Mouse (Mus musculus) hindbrain, embryonic 13.5 days (tissue): ENCODE measurements around the gene Ccdc183. TPM values are rescaled to one million over a fixed set of nuclear protein-coding genes. Genes with fewer than 3 reads are reported as not detected.

ENCODE experiments used
- ATAC-seq: fragments of 200-750 bp; cut with Nextera tagmentation; 2 replicates; pipeline ENCODE4 v1.8.0; 2017; ENCODE audit warnings: moderate TSS enrichment; ENCODE audit not compliant: low FRiP score
- H3K27ac ChIP-seq: fragments of 300-500 bp; sonication (generic); 2 replicates; pipeline ENCODE4 v1.5.1; 2015; ENCODE audit warnings: inconsistent platforms, mild to moderate bottlenecking, moderate library complexity
- H3K27me3 ChIP-seq: fragments of 300-500 bp; sonication (generic); 2 replicates; pipeline ENCODE4 v1.6.1; 2015; ENCODE audit warnings: mild to moderate bottlenecking, inconsistent platforms
- H3K36me3 ChIP-seq: fragments of 300-500 bp; sonication (generic); 2 replicates; pipeline ENCODE4 v1.6.1; 2015; ENCODE audit warnings: mild to moderate bottlenecking, inconsistent platforms
- H3K4me1 ChIP-seq: fragments of 300-500 bp; sonication (generic); replicated peaks from 2 replicates; pipeline ENCODE4 v1.6.1; 2015; ENCODE audit warnings: inconsistent platforms
- H3K4me2 ChIP-seq: fragments of 300-500 bp; sonication (generic); 2 replicates; pipeline ENCODE4 v1.6.1; 2015; ENCODE audit warnings: inconsistent platforms, mild to moderate bottlenecking, moderate library complexity
- H3K4me3 ChIP-seq: fragments of 300-500 bp; sonication (generic); 2 replicates; pipeline ENCODE4 v1.5.1; 2015; ENCODE audit warnings: mild to moderate bottlenecking, inconsistent platforms
- H3K9ac ChIP-seq: fragments of 300-500 bp; sonication (generic); 2 replicates; pipeline ENCODE4 v1.6.1; 2015; ENCODE audit warnings: mild to moderate bottlenecking, inconsistent platforms
- H3K9me3 ChIP-seq: fragments of 300-500 bp; sonication (generic); 2 replicates; pipeline ENCODE4 v1.6.1; 2016; ENCODE audit warnings: inconsistent platforms
- whole genome bisulfite sequencing: fragments of 180-500 bp; shearing (Covaris S2); methylation state at CpG from one replicate; pipeline ENCODE4 v1.1.7; 2015; 5-methylcytosine and 5-hydroxymethylcytosine counted together
- polyA plus RNA-seq: library from polyadenylated mRNA; unstranded; fragments of >200 nt; fragmentation: Nextera tagmentation; extraction: Ambion mirVana; gene quantifications from 2 replicates; pipeline ENCODE4 v1.2.1, GENCODE M21; 2015

The Ccdc183 gene
- polyA plus RNA-seq, 1 experiment from 2014 or later = 0.21 TPM

- Histone ChIP-seq H3K4me2 (no peak overlapping the region), H3K4me1 (no peaks in the 10 kb centered on the region), H3K27me3 (no peaks in the 10 kb centered on the region), H3K36me3 (no peaks in the 10 kb centered on the region), H3K4me3 (no peak overlapping the region), H3K9me3 (no peaks in the 10 kb centered on the region), H3K27ac (no peak overlapping the region), H3K9ac (no peak overlapping the region)
- 90% methylated on average over 3 of the region's 3 CpGs for WGBS
- no peak for ATAC-seq
Measured at GRCm38 (mm10) chr2:25633616-25634015, 16.1 kb upstream of the Ccdc183 start.

- H3K4me2 ChIP-seq = no peak overlapping the region
- no peak overlapping the region for H3K4me3 ChIP-seq
- no peaks in the 10 kb centered on the region for H3K36me3 ChIP-seq
- no peaks in the 10 kb centered on the region for H3K9me3 ChIP-seq
- H3K27ac ChIP-seq = no peak overlapping the region
- no peak for ATAC-seq
- no peaks in the 10 kb centered on the region for H3K4me1 ChIP-seq
- H3K27me3 ChIP-seq = 0 out of 2 replicates have a peak, but pooled peaks cover under 1% of the 10 kb centered on the region
- 35% methylated on average over 4 of the region's 4 CpGs for WGBS
- H3K9ac ChIP-seq = no peak overlapping the region
Measured at GRCm38 (mm10) chr2:25628738-25629137, 11.3 kb upstream of the Ccdc183 start.

- Histone ChIP-seq H3K4me2 (no peak within 1 kb of the TSS), H3K27me3 (0 out of 2 replicates have a peak, but pooled peaks cover 7% of the 10 kb centered on the region), H3K9me3 (no peaks in the 10 kb centered on the region), H3K9ac (no peak within 1 kb of the TSS), H3K27ac (no peak within 1 kb of the TSS), H3K36me3 (no peaks in the 10 kb centered on the region), H3K4me1 (no peaks in the 10 kb centered on the region), H3K4me3 (no peak within 1 kb of the TSS)
- ATAC-seq = no peak
- WGBS = 84% methylated on average over 6 of the region's 6 CpGs
Measured at GRCm38 (mm10) chr2:25627811-25628210, 10.3 kb upstream of the Ccdc183 start, which contains the start of gene Fcna. TSS of gene Fcna (minus strand) at chr2:25628030.

- H3K4me1 ChIP-seq = peaks cover 8% of the 10 kb centered on the region
- no peaks in the 10 kb centered on the region for H3K36me3 ChIP-seq
- no peak overlapping the region for H3K27ac ChIP-seq
- 0 out of 2 replicates have a peak, but pooled peaks cover 7% of the 10 kb centered on the region for H3K27me3 ChIP-seq
- H3K9ac ChIP-seq = no peak overlapping the region
- no peak overlapping the region for H3K4me3 ChIP-seq
- no peaks in the 10 kb centered on the region for H3K9me3 ChIP-seq
- ATAC-seq = no peak
- H3K4me2 ChIP-seq = no peak overlapping the region
- 50% methylated on average over 5 of the region's 5 CpGs for WGBS
Measured at GRCm38 (mm10) chr2:25625986-25626385, 8.5 kb upstream of the Ccdc183 start.

GRCm38 (mm10) chr2:25621229-25622200 lies 4.0 kb upstream of the Ccdc183 start, which contains the start of gene Tmem141:
TSS of gene Tmem141 (minus strand) at chr2:25622005.
- Histone ChIP-seq H3K27me3 (peaks cover 41% of the 10 kb centered on the region), H3K36me3 (no peaks in the 10 kb centered on the region), H3K4me1 (peaks cover 13% of the 10 kb centered on the region), H3K9me3 (no peaks in the 10 kb centered on the region), H3K27ac (peak within 1 kb of the TSS; percentile 80), H3K4me3 (peak within 1 kb of the TSS; percentile 52), H3K9ac (peak within 1 kb of the TSS; percentile 74), H3K4me2 (peak within 1 kb of the TSS; percentile 68)
- WGBS = 6% methylated on average over 34 of the region's 34 CpGs
- ATAC-seq = peak; percentile 94

GRCm38 (mm10) chr2:25620852-25621228 lies 3.4 kb upstream of the Ccdc183 start:
- no peak overlapping the region for H3K27ac ChIP-seq
- no peaks in the 10 kb centered on the region for H3K9me3 ChIP-seq
- peak overlapping the region; percentile 52; the same call in 1 of the 2 replicates for H3K4me3 ChIP-seq
- 91% methylated on average over 4 of the region's 4 CpGs for WGBS
- ATAC-seq = no peak
- peaks cover 47% of the 10 kb centered on the region for H3K27me3 ChIP-seq
- peak overlapping the region; percentile 68; the same call in 1 of the 2 replicates for H3K4me2 ChIP-seq
- H3K4me1 ChIP-seq = peaks cover 20% of the 10 kb centered on the region
- H3K9ac ChIP-seq = peak overlapping the region; percentile 74; the same call in 1 of the 2 replicates
- no peaks in the 10 kb centered on the region for H3K36me3 ChIP-seq

GRCm38 (mm10) chr2:25620386-25620785 lies 2.9 kb upstream of the Ccdc183 start:
- Histone ChIP-seq H3K4me3 (no peak overlapping the region), H3K4me2 (no peak overlapping the region), H3K9ac (peak overlapping the region; percentile 29; the same call in 1 of the 2 replicates), H3K4me1 (peaks cover 20% of the 10 kb centered on the region), H3K36me3 (no peaks in the 10 kb centered on the region), H3K27ac (no peak overlapping the region), H3K9me3 (no peaks in the 10 kb centered on the region), H3K27me3 (peaks cover 52% of the 10 kb centered on the region)
- WGBS = 84% methylated on average over 6 of the region's 6 CpGs
- ATAC-seq = no peak

GRCm38 (mm10) chr2:25616398-25616797 lies 1.1 kb downstream of the Ccdc183 start:
- Histone ChIP-seq H3K27ac (no peak overlapping the region), H3K4me1 (peaks cover 15% of the 10 kb centered on the region), H3K4me2 (0 out of 2 replicates have a peak overlapping the region, but pooled peaks have one; percentile 13), H3K36me3 (no peaks in the 10 kb centered on the region), H3K9ac (no peak overlapping the region), H3K27me3 (peaks cover 75% of the 10 kb centered on the region), H3K9me3 (no peaks in the 10 kb centered on the region), H3K4me3 (no peak overlapping the region)
- ATAC-seq = no peak
- 24% methylated on average over 22 of the region's 22 CpGs for WGBS

GRCm38 (mm10) chr2:25608671-25609070 lies 8.8 kb downstream of the Ccdc183 start:
- H3K27me3 ChIP-seq = peaks cover 25% of the 10 kb centered on the region
- peaks cover 4% of the 10 kb centered on the region; the same call in 1 of the 2 replicates for H3K36me3 ChIP-seq
- no peak for ATAC-seq
- 66% methylated on average over 10 of the region's 10 CpGs for WGBS
- H3K4me3 ChIP-seq = peak overlapping the region; percentile 99
- H3K4me2 ChIP-seq = peak overlapping the region; percentile 68
- peak overlapping the region; percentile 96 for H3K9ac ChIP-seq
- H3K9me3 ChIP-seq = no peaks in the 10 kb centered on the region
- H3K4me1 ChIP-seq = peaks cover 23% of the 10 kb centered on the region
- peak overlapping the region; percentile 95 for H3K27ac ChIP-seq

- Histone ChIP-seq H3K9ac (peak within 1 kb of the TSS; percentile 96), H3K27me3 (peaks cover 23% of the 10 kb centered on the region), H3K4me2 (peak within 1 kb of the TSS; percentile 68), H3K9me3 (no peaks in the 10 kb centered on the region), H3K36me3 (peaks cover 8% of the 10 kb centered on the region), H3K4me1 (peaks cover 23% of the 10 kb centered on the region), H3K4me3 (peak within 1 kb of the TSS; percentile 99), H3K27ac (peak within 1 kb of the TSS; percentile 95)
- peak; percentile 93 for ATAC-seq
- WGBS = under 1% methylated on average over 80 of the region's 80 CpGs
Measured at GRCm38 (mm10) chr2:25607761-25608622, 9.5 kb downstream of the Ccdc183 start, which contains the start of gene Rabl6. TSS of gene Rabl6 (minus strand) at chr2:25608521.

GRCm38 (mm10) chr2:25602526-25602925 lies 15.0 kb downstream of the Ccdc183 start:
- ATAC-seq = no peak
- Histone ChIP-seq H3K4me3 (no peak overlapping the region), H3K9ac (no peak overlapping the region), H3K4me1 (peaks cover 16% of the 10 kb centered on the region), H3K27me3 (no peaks in the 10 kb centered on the region), H3K36me3 (peaks cover 63% of the 10 kb centered on the region), H3K4me2 (no peak overlapping the region), H3K9me3 (no peaks in the 10 kb centered on the region), H3K27ac (no peak overlapping the region)
- 95% methylated on average over 5 of the region's 5 CpGs for WGBS

GRCm38 (mm10) chr2:25600037-25600436 lies 17.4 kb downstream of the Ccdc183 start:
- ATAC-seq = no peak
- Histone ChIP-seq H3K4me3 (no peak overlapping the region), H3K4me2 (no peak overlapping the region), H3K27me3 (no peaks in the 10 kb centered on the region), H3K9ac (no peak overlapping the region), H3K9me3 (no peaks in the 10 kb centered on the region), H3K4me1 (no peaks in the 10 kb centered on the region), H3K36me3 (peaks cover 88% of the 10 kb centered on the region), H3K27ac (no peak overlapping the region)
- 90% methylated on average over 2 of the region's 2 CpGs for WGBS
